Mouse (Mus musculus) bone marrow macrophage, adult 2 months (primary cell): ENCODE measurements around the gene Zfp653.

Experiments
- CTCF ChIP-seq: IDR thresholded peaks from 2 replicates; pipeline ENCODE4 v1.5.1; 2012; ENCODE audit warnings: low read depth, mild to moderate bottlenecking, low read length, moderate library complexity
- POLR2A ChIP-seq: IDR thresholded peaks from 2 replicates; pipeline ENCODE4 v1.6.1; 2012; ENCODE audit warnings: mild to moderate bottlenecking, low read depth, low read length, borderline replicate concordance

- no peak for TF ChIP-seq CTCF
- TF ChIP-seq POLR2A: no peak
These were observed 21.9 kb downstream of the Zfp653 start for GRCm38 (mm10) chr9:22049315-22049714.
